Mouse (Mus musculus) liver, adult 2 months (tissue): ENCODE results near the gene Fyttd1.

Source experiments
- CTCF ChIP-seq: fragments of 200-500 bp; IDR thresholded peaks from 2 replicates; pipeline ENCODE4 v1.5.1; 2011; ENCODE audit warnings: low read depth, low read length, control low read depth
- POLR2A ChIP-seq: fragments of 200-500 bp; IDR thresholded peaks from 2 replicates; pipeline ENCODE4 v1.6.1; 2011; ENCODE audit warnings: low read length, control low read depth; ENCODE audit not compliant: insufficient read depth; ENCODE audit errors: extremely low read depth

GRCm38 (mm10) chr16:32875847-32876246 lies 1.5 kb upstream of the Fyttd1 start:
- TF ChIP-seq CTCF: no peak
- TF ChIP-seq POLR2A: no peak
